Mouse (Mus musculus) embryonic facial prominence, embryonic 13.5 days (tissue): ENCODE measurements around the gene Wdr54. TPM values are rescaled to one million over a fixed set of nuclear protein-coding genes. Genes with fewer than 3 reads are reported as not detected.

Experiments
- ATAC-seq: fragments of 200-750 bp; cut with Nextera tagmentation; 2 replicates; pipeline ENCODE4 v1.8.0; 2017; ENCODE audit warnings: low read depth; ENCODE audit not compliant: insufficient number of reproducible peaks, insufficient read depth, low FRiP score, low TSS enrichment
- H3K27ac ChIP-seq: fragments of 300-500 bp; sonication (generic); 2 replicates; pipeline ENCODE4 v1.5.1; 2015; ENCODE audit warnings: moderate library complexity, mild to moderate bottlenecking, inconsistent platforms
- H3K27me3 ChIP-seq: fragments of 300-500 bp; sonication (generic); 2 replicates; pipeline ENCODE4 v1.6.1; 2015; ENCODE audit warnings: mild to moderate bottlenecking, inconsistent platforms
- H3K36me3 ChIP-seq: fragments of 300-500 bp; sonication (generic); 2 replicates; pipeline ENCODE4 v1.6.1; 2015; ENCODE audit warnings: mild to moderate bottlenecking, inconsistent platforms
- H3K4me1 ChIP-seq: fragments of 300-500 bp; sonication (generic); 2 replicates; pipeline ENCODE4 v1.6.1; 2015; ENCODE audit warnings: inconsistent platforms
- H3K4me2 ChIP-seq: fragments of 300-500 bp; sonication (generic); 2 replicates; pipeline ENCODE4 v1.6.1; 2015; ENCODE audit warnings: moderate library complexity, mild to moderate bottlenecking, inconsistent platforms
- H3K4me3 ChIP-seq: fragments of 300-500 bp; sonication (generic); 2 replicates; pipeline ENCODE4 v1.5.1; 2015; ENCODE audit warnings: mild to moderate bottlenecking, inconsistent platforms
- H3K9ac ChIP-seq: fragments of 300-500 bp; sonication (generic); 2 replicates; pipeline ENCODE4 v1.6.1; 2015; ENCODE audit warnings: mild to moderate bottlenecking, inconsistent platforms
- H3K9me3 ChIP-seq: fragments of 300-500 bp; sonication (generic); 2 replicates; pipeline ENCODE4 v1.6.1; 2016; ENCODE audit warnings: inconsistent platforms
- WGBS: fragments of 180-500 bp; shearing (Covaris S2); methylation state at CpG from one replicate; pipeline ENCODE4 v1.1.7; 2015; ENCODE audit warnings: mixed read lengths; 5-methylcytosine and 5-hydroxymethylcytosine counted together
- polyA plus RNA-seq: library from polyadenylated mRNA; unstranded; fragments of >200 nt; fragmentation: Nextera tagmentation; extraction: Ambion mirVana; gene quantifications from 2 replicates; pipeline ENCODE4 v1.2.1, GENCODE M21; 2015

Gene Wdr54
- polyA plus RNA-seq, 1 experiment from 2014 or later = 7.1 TPM

- peak overlapping the region; percentile 83 for H3K4me2 ChIP-seq
- H3K4me3 ChIP-seq = peak overlapping the region; percentile 80
- peaks cover 51% of the 10 kb centered on the region for H3K4me1 ChIP-seq
- peak overlapping the region; percentile 100 for H3K27ac ChIP-seq
- WGBS = 67% methylated on average over 5 of the region's 5 CpGs
- H3K9me3 ChIP-seq = no peaks in the 10 kb centered on the region
- H3K36me3 ChIP-seq = peaks cover 19% of the 10 kb centered on the region
- no peaks in the 10 kb centered on the region for H3K27me3 ChIP-seq
- ATAC-seq = no peak
- peak overlapping the region; percentile 89 for H3K9ac ChIP-seq
Observed at GRCm38 (mm10) chr6:83122961-83123360, 33.2 kb downstream of the Wdr54 start.

GRCm38 (mm10) chr6:83121863-83122710, 34.1 kb downstream of the Wdr54 start:
- Histone ChIP-seq H3K4me1 (peaks cover 56% of the 10 kb centered on the region), H3K27me3 (no peaks in the 10 kb centered on the region), H3K4me3 (peak overlapping the region; percentile 80), H3K4me2 (peak overlapping the region; percentile 83), H3K9ac (peak overlapping the region; percentile 89), H3K27ac (peak overlapping the region; percentile 100), H3K36me3 (peaks cover 28% of the 10 kb centered on the region), H3K9me3 (no peaks in the 10 kb centered on the region)
- peak; percentile 6; the same call in 1 of the 2 replicates for ATAC-seq
- 2% methylated on average over 47 of the region's 52 CpGs for WGBS

GRCm38 (mm10) chr6:83120930-83121862, 35.0 kb downstream of the Wdr54 start, which contains the start of gene Wbp1:
Wbp1 (minus strand) TSS chr6:83121559.
- Histone ChIP-seq H3K27me3 (no peaks in the 10 kb centered on the region), H3K4me1 (peaks cover 65% of the 10 kb centered on the region), H3K4me3 (peak within 1 kb of the TSS; percentile 80), H3K4me2 (peak within 1 kb of the TSS; percentile 83), H3K27ac (peak within 1 kb of the TSS; percentile 100), H3K9me3 (no peaks in the 10 kb centered on the region), H3K9ac (peak within 1 kb of the TSS; percentile 92), H3K36me3 (peaks cover 33% of the 10 kb centered on the region)
- peak; percentile 93 for ATAC-seq
- under 1% methylated on average over 38 of the region's 38 CpGs for WGBS

GRCm38 (mm10) chr6:83119734-83120051, 36.5 kb downstream of the Wdr54 start:
- Histone ChIP-seq H3K27ac (0 out of 2 replicates have a peak overlapping the region, but pooled peaks have one; percentile 51), H3K9me3 (no peaks in the 10 kb centered on the region), H3K4me1 (peaks cover 67% of the 10 kb centered on the region), H3K9ac (peak overlapping the region; percentile 92), H3K36me3 (peaks cover 33% of the 10 kb centered on the region), H3K4me3 (peak overlapping the region; percentile 80), H3K27me3 (no peaks in the 10 kb centered on the region), H3K4me2 (peak overlapping the region; percentile 83)
- 70% methylated on average over 7 of the region's 7 CpGs for WGBS
- ATAC-seq = no peak

GRCm38 (mm10) chr6:83118825-83119733, 37.1 kb downstream of the Wdr54 start:
- Histone ChIP-seq H3K4me1 (peaks cover 66% of the 10 kb centered on the region), H3K27ac (peak overlapping the region; percentile 51; the same call in 1 of the 2 replicates), H3K4me3 (0 out of 2 replicates have a peak overlapping the region, but pooled peaks have one; percentile 80), H3K4me2 (no peak overlapping the region), H3K36me3 (peaks cover 33% of the 10 kb centered on the region), H3K9me3 (no peaks in the 10 kb centered on the region), H3K27me3 (no peaks in the 10 kb centered on the region), H3K9ac (peak overlapping the region; percentile 92)
- ATAC-seq = no peak
- WGBS = 77% methylated on average over 14 of the region's 14 CpGs

- H3K27me3 ChIP-seq = no peaks in the 10 kb centered on the region
- H3K9me3 ChIP-seq = no peaks in the 10 kb centered on the region
- no peak overlapping the region for H3K4me3 ChIP-seq
- H3K4me2 ChIP-seq = no peak overlapping the region
- ATAC-seq = no peak
- peak overlapping the region; percentile 62 for H3K27ac ChIP-seq
- peaks cover 33% of the 10 kb centered on the region for H3K36me3 ChIP-seq
- 84% methylated on average over 11 of the region's 11 CpGs for WGBS
- peaks cover 59% of the 10 kb centered on the region for H3K4me1 ChIP-seq
- no peak overlapping the region for H3K9ac ChIP-seq
Observed at GRCm38 (mm10) chr6:83118369-83118768, 37.8 kb downstream of the Wdr54 start.

- peak overlapping the region; percentile 62; the same call in 1 of the 2 replicates for H3K27ac ChIP-seq
- H3K4me2 ChIP-seq = no peak overlapping the region
- H3K9ac ChIP-seq = no peak overlapping the region
- H3K4me1 ChIP-seq = peaks cover 52% of the 10 kb centered on the region
- ATAC-seq = no peak
- H3K27me3 ChIP-seq = no peaks in the 10 kb centered on the region
- H3K36me3 ChIP-seq = peaks cover 33% of the 10 kb centered on the region
- whole genome bisulfite sequencing = 91% methylated on average over 13 of the region's 13 CpGs
- H3K4me3 ChIP-seq = 0 out of 2 replicates have a peak overlapping the region, but pooled peaks have one; percentile 91
- H3K9me3 ChIP-seq = no peaks in the 10 kb centered on the region
Observed at GRCm38 (mm10) chr6:83117616-83118015, 38.6 kb downstream of the Wdr54 start.

- Histone ChIP-seq H3K9ac (peak overlapping the region; percentile 94; the same call in 1 of the 2 replicates), H3K4me3 (peak overlapping the region; percentile 91), H3K4me2 (peak overlapping the region; percentile 96), H3K9me3 (no peaks in the 10 kb centered on the region), H3K4me1 (peaks cover 47% of the 10 kb centered on the region), H3K27ac (no peak overlapping the region), H3K36me3 (peaks cover 33% of the 10 kb centered on the region), H3K27me3 (no peaks in the 10 kb centered on the region)
- WGBS = 79% methylated on average over 4 of the region's 4 CpGs
- ATAC-seq = no peak
Observed at GRCm38 (mm10) chr6:83117165-83117438, 39.1 kb downstream of the Wdr54 start.

GRCm38 (mm10) chr6:83116373-83117164, 39.6 kb downstream of the Wdr54 start:
- H3K9ac ChIP-seq = peak overlapping the region; percentile 94
- no peaks in the 10 kb centered on the region for H3K9me3 ChIP-seq
- no peaks in the 10 kb centered on the region for H3K27me3 ChIP-seq
- H3K27ac ChIP-seq = peak overlapping the region; percentile 86; the same call in 1 of the 2 replicates
- peaks cover 33% of the 10 kb centered on the region for H3K36me3 ChIP-seq
- peak overlapping the region; percentile 96 for H3K4me2 ChIP-seq
- 72% methylated on average over 11 of the region's 11 CpGs for WGBS
- ATAC-seq = no peak
- peaks cover 46% of the 10 kb centered on the region for H3K4me1 ChIP-seq
- H3K4me3 ChIP-seq = peak overlapping the region; percentile 91

- H3K4me3 ChIP-seq = peak overlapping the region; percentile 91
- peaks cover 46% of the 10 kb centered on the region for H3K4me1 ChIP-seq
- H3K9me3 ChIP-seq = no peaks in the 10 kb centered on the region
- H3K36me3 ChIP-seq = peaks cover 36% of the 10 kb centered on the region
- peak overlapping the region; percentile 86 for H3K27ac ChIP-seq
- 1% methylated on average over 43 of the region's 48 CpGs for WGBS
- H3K27me3 ChIP-seq = no peaks in the 10 kb centered on the region
- peak; percentile 22; the same call in 1 of the 2 replicates for ATAC-seq
- H3K9ac ChIP-seq = peak overlapping the region; percentile 94
- peak overlapping the region; percentile 96 for H3K4me2 ChIP-seq
Observed at GRCm38 (mm10) chr6:83115682-83116372, 40.4 kb downstream of the Wdr54 start.
